Mouse (Mus musculus): ENCODE results near the gene Pnldc1.

DNA sequence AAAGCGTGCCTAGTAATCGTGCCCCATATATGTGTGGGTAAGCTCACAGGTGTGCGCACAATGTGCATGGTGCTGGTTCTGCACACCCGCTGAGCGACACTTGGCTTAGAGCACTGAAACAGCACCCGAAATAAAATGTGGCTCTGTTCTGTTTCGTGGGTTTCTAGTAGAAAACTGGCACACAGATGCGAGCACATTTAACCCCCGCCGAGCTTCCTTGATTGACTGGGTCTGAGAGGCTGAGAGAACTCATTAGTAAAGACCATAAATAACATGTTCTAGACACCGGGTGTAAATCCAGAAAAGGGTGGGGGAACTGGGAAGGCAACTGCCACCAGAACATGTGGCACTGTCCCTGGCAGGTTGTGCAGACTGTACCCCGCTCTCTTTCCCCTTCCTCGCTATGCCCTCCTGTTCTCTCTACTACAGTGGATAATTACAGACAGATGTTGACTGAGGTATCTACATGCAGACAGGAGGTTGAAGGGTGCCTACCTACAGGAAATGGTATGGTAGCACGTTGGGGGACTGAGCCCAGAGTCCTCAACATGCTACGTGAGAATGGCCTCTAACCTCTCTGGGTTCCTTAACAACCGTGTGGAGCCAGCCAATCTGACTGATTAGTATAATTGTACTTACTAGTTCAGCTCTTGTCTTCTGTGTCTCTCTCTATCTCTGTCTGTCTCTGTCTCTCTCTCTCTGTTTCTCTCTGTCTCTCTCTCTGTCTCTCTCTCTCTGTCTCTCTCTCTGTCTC, 37.6 kb downstream of the Pnldc1 start:
- TF ChIP-seq CTCF (IDR thresholded peaks at IDR 0.05; ENCODE audit: low read depth): no peak
- TF ChIP-seq EP300 (optimal IDR thresholded peaks at IDR 0.05): no peak

All from stomach, postnatal 0 days (tissue).